Mouse (Mus musculus) T-cell, adult 66 days (primary cell): Measurements from ENCODE around the gene Ccdc61. TPM values are rescaled to one million over a fixed set of nuclear protein-coding genes. Genes with fewer than 3 reads are reported as not detected.

ENCODE experiments used
- total RNA-seq, 2 experiments: library from RNA; stranded (reverse); gene quantifications; 3 replicates in 1 of 2; 4 replicates in 1 of 2; pipeline ENCODE4 v1.2.4; 2023

The Ccdc61 gene
- 10 to 100 TPM; 19.0 to 30.0 TPM for total RNA-seq

DNA sequence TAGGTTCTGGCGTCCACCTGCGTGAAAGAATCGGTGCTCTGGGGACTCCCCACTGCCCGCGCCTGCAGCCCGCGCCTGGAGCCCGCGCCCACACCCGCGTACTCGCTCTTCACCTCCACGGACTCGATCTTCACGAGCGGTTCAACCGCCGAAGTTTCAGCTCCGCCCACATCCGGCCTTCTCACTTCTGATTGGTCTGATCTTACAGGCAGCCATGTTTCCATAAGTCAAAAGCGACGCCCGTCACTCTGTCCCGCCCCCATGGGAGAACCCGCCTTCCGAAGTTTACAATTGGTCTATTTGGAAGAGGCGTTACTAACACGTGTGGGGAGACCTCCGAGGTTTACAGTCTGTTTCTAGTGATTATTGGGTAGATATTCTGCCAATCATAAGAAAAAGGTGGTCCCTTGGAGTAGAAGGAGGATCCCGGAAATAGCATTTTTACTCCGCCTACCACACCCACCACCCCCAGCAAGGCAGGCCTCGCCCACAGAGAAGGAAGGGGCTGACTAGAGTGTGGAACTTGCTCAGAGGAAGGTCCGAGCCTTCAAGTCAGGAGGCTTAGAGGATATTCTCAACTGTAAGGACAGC is at the start of gene Ccdc61:
Gene Ccdc61, minus strand, starts transcription at position 175 of the 591 bp plus-strand sequence.

GRCm38 (mm10) chr7:18925162-18925938 is 15.1 kb upstream of the Ccdc61 start, which contains the start of gene Nova2:
Gene Nova2, plus strand, starts transcription at chr7:18925888.

DNA sequence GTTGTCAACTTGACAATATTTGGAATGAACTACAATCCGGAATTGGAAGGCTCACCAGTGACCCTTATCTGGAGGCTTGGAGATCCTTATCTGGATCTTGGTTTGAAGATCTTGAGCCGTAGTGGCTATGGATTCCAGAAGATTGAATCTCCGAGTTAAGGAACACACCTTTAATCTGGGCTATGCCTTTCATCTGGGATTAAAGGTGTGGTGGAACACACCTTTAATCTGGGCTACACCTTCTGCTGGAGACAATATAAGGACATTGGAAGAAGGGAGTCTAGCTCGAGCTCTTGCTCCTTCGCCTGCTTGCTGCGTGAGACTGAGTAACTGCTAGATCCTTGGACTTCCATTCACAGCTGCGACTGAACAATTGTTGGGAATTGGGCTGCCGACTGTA is 39.2 kb downstream of the Ccdc61 start, which contains the start of gene Pglyrp1:
Gene Pglyrp1, plus strand, starts transcription at position 301 of the 400 bp plus-strand sequence.

Other genes with a start within 250 kb of the Ccdc61 start
- not detected for gene Psg20, start 224.2 kb downstream of the Ccdc61 start, total RNA-seq
- not detected for gene Psg22, start 192.3 kb downstream of the Ccdc61 start, total RNA-seq
- gene Psg19, start 111.9 kb downstream of the Ccdc61 start, total RNA-seq, result not detected
- not detected for gene Psg17, start 88.8 kb downstream of the Ccdc61 start, total RNA-seq
- under 1 TPM in 1 of 2 experiments, not detected in 1; 0.17 TPM for gene Mill2, start 70.4 kb downstream of the Ccdc61 start, total RNA-seq
- 10 to 100 TPM in 1 of 2 experiments, 1 to 10 TPM in 1; 6.0 to 11.4 TPM for gene Pglyrp1, start 39.1 kb downstream of the Ccdc61 start, total RNA-seq
- gene Nova2, start 15.5 kb upstream of the Ccdc61 start, total RNA-seq, result not detected
- not detected for gene Nanos2, start 77.0 kb upstream of the Ccdc61 start, total RNA-seq
- 1 to 10 TPM; 1.0 to 1.6 TPM for gene Mypop, start 80.8 kb upstream of the Ccdc61 start, total RNA-seq
- 10 to 100 TPM; 33.2 to 36.6 TPM for gene Irf2bp1, start 93.6 kb upstream of the Ccdc61 start, total RNA-seq
- not detected for gene Foxa3, start 113.1 kb upstream of the Ccdc61 start, total RNA-seq
- 100 to 1,000 TPM; 112 to 115 TPM for gene Sympk, start 114.0 kb upstream of the Ccdc61 start, total RNA-seq
- gene Rsph6a, start 144.3 kb upstream of the Ccdc61 start, total RNA-seq, result under 1 TPM; 0.47 to 0.70 TPM
- 1 to 10 TPM; 1.2 TPM for gene Dmwd, start 165.8 kb upstream of the Ccdc61 start, total RNA-seq
- gene Dmpk, start 173.4 kb upstream of the Ccdc61 start, total RNA-seq, result 1 to 10 TPM in 1 of 2 experiments, under 1 TPM in 1; 0.83 to 2.7 TPM
- gene Six5, start 184.2 kb upstream of the Ccdc61 start, total RNA-seq, result under 1 TPM; 0.58 to 0.74 TPM
- gene Gm4969, start 208.0 kb upstream of the Ccdc61 start, total RNA-seq, result not detected
- 10 to 100 TPM; 25.7 to 28.5 TPM for gene Fbxo46, start 209.4 kb upstream of the Ccdc61 start, total RNA-seq
- 10 to 100 TPM; 11.9 to 14.8 TPM for gene Qpctl, start 238.9 kb upstream of the Ccdc61 start, total RNA-seq
- 10 to 100 TPM; 91.4 to 93.7 TPM for gene Snrpd2, start 239.3 kb upstream of the Ccdc61 start, total RNA-seq